Mouse (Mus musculus) embryo, embryonic 11 days (tissue): ENCODE measurements at regions not wholly inside any gene's neighbourhood (a gene's known extent, or its start where the extent isn't known, plus 50 kb on each side); places are given as distances from the start of the nearest gene placed in this dataset.

ENCODE experiments used
- DNase-seq: peaks from one replicate; pipeline ENCODE4 v3.0.0-alpha.2; 2015

GRCm38 (mm10) chr2:148292442-148292841 lies 102.7 kb upstream of the Sstr4 start:
- no peak for DNase-seq

DNA sequence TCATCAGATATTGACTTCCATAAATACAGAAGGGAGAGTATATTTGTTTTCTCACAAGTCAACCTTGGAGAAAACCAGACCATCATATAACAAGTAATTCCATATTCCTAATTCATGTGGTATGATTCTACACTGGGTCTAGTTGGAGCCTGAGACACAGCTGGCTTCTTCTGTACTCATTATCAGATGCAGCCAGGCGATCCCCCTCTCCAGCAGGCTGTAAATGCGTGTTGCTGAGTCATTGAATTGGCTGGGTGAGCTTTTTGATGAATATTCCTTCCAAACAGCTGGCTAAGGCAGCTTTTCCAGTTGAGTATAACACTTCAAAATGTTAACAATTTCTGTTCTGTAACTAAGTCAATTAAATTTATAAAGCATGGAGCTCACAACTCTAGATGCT lies 102.2 kb upstream of the Sstr4 start:
- peak; percentile 6 for DNase-seq

DNA sequence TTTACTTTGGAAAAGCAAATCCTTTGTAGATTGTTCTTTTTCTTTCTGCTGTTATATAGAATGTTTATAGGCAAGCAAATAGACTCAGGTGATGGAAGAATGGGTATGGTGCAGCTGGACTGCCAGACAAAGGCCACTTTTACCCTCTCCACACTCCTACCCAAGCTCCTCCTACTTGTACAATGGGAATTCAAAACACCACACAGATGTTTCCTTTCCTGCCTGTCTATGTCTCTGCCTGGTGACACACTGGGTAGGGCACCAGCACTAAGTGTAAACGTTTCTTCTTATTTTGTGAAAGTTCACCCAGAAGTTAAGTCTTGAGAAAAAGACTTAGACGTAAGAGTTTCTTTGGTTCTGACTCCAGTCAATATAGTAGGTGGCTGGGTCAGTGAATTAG lies 94.3 kb upstream of the Sstr4 start:
- DNase-seq = no peak

DNA sequence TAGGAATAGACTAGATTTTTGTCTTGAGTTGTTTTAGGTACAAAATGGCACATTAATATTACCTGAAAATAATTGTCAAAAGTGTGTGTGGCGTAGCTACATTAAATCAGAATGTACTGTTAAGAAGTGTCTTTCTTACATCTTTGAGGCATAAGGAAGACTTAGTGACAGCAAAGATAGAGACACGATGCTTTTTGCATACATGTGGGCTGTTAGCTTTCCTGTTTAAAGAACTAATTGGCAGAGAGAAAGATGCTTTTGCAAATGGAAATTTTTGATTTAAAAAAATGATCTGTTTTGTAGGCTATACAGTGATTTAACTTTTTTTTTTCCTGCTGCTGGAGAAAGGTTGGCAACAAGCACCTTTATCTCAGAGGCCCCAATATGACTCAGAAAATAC lies 82.9 kb upstream of the Sstr4 start:
- DNase-seq = no peak

GRCm38 (mm10) chr2:148320896-148321295 lies 74.2 kb upstream of the Sstr4 start:
- DNase-seq = no peak

GRCm38 (mm10) chr2:148325362-148325761 lies 69.8 kb upstream of the Sstr4 start:
- DNase-seq = no peak

- DNase-seq = peak; percentile 36
Observed at GRCm38 (mm10) chr2:148325854-148326387, 69.2 kb upstream of the Sstr4 start.

DNA sequence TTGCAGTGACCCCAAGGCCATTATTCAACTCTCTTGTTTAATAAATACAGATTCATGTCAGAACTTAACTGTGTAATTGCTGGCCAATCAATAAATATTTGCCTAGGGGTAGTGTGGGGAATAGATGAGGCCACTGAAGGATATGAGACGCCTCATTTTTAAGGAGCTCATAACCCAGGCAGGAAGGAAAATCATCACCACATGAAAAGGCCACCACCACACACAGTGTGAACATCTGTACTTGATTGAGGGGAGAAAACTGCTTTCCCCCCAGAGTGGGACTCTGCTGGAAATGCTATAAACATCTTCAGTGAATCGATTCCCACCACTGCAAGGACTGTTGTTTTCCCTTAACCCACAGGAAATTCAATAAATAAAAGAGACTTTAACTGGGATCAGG lies 68.7 kb upstream of the Sstr4 start:
- DNase-seq = peak; percentile 49

DNA sequence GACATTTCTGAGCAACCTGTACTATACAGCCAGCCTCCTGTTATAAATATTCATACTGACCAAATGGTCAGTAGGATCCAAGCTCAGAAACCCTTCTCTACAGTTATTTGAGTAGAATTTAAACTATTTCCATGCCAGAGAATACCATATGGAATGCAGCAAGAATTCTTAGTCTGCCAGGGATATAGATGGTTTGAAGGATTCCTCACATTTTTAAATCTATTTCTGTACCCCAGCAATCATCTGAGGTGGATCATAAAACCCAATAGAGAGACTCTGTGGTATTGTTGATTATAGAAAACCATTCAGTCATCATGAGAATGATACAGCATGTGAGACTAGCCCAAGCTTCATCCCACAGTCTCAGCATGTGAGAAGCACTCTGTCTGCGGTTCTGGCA lies 67.6 kb upstream of the Sstr4 start:
- no peak for DNase-seq

GRCm38 (mm10) chr2:148330368-148330767 lies 64.8 kb upstream of the Sstr4 start:
- DNase-seq = no peak

GRCm38 (mm10) chr2:148334555-148334954 lies 60.6 kb upstream of the Sstr4 start:
- DNase-seq = no peak

- DNase-seq = no peak
Observed at GRCm38 (mm10) chr2:148336626-148337025, 58.5 kb upstream of the Sstr4 start.

DNA sequence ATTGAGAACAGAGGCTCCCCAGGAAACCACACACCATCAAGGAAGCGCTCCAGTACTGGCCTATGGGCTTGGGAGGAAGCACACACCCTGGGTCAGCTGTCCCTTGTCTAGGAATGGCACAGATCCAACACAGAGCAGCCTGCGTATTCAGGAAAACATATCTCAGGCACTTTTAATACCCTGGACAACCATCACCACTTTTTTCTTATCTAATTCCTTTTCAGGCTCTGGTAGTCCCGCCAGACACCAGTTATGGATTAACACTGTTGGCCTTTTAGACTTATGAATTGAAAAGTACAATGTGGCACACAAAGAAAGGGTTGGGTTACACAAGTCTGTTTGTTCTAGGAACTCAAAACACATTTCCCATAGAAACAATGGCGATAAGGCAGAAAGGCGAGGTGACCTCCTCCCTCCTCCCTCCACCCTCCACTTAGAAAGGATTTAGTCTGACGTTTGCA lies 56.8 kb upstream of the Sstr4 start:
- DNase-seq = no peak

- no peak for DNase-seq
Observed at GRCm38 (mm10) chr2:148338894-148339293, 56.2 kb upstream of the Sstr4 start.

- no peak for DNase-seq
Observed at GRCm38 (mm10) chr2:148344193-148344592, 51.0 kb upstream of the Sstr4 start.
